Mouse (Mus musculus) lung, postnatal 4 days (tissue): ENCODE measurements around the gene Phyh.
A peak's percentile ranks its signal among the peaks of the same experiment; 100 is the strongest.

ENCODE experiments used
- DNase-seq, 2 experiments: peaks; one replicate each; pipeline ENCODE4 v3.0.0; 2021

Phyh gene

DNA sequence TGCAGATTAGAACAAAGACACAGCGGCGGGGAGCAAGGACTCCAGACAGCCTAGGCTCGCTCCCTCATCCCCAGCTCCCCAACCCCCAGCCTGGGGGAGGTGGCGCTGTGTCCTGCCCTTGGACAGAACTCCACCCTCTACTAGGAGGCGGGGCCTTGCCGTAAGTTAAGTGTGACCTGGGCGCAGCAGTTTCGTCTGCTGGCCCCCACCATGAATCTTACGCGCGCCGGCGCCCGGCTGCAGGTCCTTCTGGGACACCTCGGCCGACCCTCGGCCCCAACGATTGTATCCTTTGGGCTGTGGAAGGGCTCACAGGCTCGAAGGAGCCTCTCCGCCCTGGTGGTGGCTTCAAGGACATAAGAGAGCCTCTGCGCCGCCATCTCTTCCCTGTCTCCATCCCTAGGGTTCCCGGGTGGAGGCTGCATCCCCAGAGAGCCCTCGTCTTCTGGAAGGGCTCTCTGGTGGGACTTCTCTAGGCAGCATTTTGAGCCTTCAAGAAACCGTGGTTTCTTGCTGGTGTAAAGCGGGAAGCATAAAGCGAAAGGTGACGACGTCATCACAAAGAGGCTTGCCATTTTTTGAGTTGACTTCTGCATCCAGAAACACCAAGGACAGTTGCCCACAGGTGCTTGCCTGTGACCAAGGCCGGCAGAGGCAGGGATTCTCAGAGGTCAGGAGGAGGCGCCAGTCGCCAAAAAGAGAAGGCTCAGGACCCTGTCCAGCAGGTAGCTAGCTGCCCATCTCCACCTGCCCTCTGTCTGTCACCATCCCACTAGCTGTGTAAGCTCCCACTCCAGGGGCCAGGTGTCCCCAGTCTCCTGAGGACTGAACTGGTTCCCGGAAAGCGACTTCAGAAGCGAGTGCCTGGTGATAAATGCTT, at the start of gene Phyh:
Gene Phyh (plus strand): TSS at position 160 of the 880 bp plus-strand sequence.
- peak; percentile 90 to 91 for DNase-seq

DNA sequence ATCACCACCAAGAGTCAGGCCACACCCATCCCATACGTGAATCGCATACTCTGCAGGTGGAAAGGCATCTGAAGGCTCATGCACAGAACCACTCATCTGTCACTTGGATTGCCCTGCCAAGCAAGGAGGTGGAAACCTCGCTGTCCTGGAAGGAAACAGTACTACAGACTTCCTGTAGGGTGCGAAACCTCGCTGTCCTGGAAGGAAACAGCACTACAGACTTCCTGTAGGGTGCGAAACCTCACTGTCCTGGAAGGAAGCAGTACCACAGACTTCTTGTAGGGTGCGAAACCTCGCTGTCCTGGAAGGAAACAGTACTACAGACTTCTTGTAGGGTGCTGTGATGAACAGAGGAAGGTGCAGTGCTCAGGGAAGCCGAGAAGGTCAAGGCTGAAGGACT, 46.1 kb upstream of the Phyh start:
- no peak for DNase-seq

DNA sequence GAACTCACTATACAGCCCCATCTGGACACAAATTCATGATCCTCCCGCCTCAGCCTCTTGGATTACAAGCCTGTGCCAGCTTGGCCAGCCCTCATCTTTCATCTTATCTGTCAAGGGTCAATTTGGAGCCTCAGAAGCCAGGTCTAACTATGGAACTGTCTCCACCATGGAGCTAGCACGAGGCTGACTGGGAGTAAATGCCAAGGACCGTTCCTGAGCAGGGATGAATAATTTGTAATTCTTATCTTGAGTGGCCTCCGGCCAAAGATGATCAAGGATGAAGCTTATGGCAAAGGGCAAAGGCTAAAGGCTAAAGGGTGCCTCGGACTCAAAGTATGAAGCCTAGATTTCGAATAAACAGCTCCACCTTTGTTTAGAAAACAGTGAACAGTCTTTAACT, 45.5 kb upstream of the Phyh start:
- no peak for DNase-seq

GRCm38 (mm10) chr2:4875090-4875489, 43.7 kb upstream of the Phyh start:
- DNase-seq, result no peak

DNA sequence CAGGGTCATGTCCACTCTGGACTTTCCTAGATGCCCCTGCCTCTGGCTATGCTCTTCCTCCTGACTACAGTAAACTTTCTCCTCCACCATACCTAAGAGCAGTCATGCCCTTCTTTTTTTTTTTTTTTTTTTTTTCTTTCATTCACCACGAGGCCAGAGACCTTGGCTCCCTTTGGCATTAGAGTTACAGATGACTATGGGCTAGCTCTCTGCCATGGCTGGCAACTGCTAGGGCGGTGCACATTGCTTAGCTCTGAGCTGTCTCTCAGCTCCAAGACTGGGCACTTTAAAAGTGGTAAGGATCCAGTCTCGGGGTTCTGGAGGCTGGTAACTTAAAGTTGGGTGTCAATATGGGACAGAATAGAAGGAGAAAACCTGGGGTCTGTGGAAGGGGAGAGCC, 42.7 kb upstream of the Phyh start:
- DNase-seq, result no peak

GRCm38 (mm10) chr2:4880737-4881349, 38.0 kb upstream of the Phyh start:
- peak in 1 of 2 experiments; percentile 38 for DNase-seq

- DNase-seq, result peak; percentile 86 to 92
These were observed 37.2 kb upstream of the Phyh start, which contains the start of gene Sephs1 for GRCm38 (mm10) chr2:4881350-4882248. Sephs1 (plus strand) TSS chr2:4881564.

DNA sequence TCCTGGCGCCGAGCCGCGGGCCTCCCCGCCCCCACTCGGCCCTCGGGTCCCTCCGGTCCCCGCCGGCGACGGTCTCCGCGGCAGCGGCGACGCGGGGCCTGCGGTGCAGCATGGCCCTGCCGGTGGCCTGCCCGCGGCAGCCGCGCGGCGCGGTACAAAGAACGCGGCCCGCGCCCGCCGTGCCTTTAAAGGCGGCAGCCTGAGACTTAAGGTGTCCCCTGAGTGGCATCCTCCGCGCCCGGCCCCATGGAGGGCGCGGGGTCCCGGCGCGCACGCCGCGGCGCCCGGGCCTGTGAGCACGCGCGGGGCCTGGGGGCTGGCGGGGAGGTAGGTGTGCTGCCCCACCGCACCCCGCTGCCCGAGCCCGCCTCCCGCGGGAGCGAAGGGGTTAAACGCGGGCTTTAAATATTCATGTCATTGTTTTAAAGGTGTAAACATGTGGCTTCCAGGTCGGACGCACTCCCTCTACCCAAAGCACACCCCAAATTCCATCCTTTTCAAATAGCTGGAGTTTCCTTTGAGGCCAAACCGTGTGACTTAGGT, 36.5 kb upstream of the Phyh start:
- DNase-seq, result peak in 1 of 2 experiments; percentile 74

DNA sequence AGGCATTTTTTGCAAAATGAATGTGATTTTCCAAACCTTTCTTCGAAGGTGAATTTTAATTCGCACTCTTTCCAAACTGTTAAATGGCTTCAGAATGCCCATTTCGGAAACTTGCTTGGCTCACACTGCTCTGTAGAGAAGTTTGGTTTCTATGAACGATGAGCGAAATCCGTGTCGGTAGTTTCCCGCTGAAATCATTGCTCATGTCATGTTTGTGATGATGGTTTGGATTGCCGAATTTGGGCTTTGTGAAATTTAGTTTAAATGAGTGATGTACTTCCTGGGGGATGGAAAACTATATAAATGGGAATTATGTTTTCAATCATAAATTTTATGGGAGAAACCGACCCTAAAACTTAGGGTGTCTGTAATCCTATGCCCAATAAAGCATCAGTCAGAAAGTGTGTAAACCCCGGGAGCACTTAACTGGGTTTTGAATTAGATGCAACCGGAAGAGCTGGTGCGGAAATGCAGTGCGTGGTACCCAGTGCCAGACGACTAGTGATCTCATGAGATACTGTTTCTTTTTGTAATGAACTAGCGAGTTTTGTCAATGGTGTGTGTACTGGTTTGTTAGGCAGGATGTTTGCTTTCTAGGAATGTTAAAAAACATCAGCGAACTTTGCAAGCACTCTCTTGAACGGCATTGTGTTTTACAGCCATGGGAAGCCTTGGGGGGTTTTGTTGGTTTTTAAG, 35.7 kb upstream of the Phyh start:
- no peak for DNase-seq

DNA sequence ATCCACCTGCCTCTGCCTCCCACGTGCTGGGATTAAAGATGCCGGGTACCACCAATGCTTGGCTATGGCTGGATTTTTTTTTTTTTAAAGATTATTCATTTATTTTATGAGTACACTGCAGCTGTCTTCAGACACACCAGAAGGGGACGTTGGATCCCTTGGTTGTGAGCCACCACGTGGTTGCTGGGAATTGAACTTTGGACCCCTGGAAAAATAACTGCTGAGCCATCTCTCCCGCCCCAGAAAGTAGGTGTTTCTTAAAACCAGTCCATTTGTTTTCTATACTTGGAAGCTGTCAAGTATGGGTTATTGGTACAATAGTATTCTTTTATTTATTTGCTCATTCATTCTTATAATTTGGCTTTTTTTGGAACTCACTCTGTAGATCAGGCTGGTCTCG, 31.9 kb upstream of the Phyh start:
- no peak for DNase-seq

- DNase-seq, result no peak
These were observed 23.2 kb upstream of the Phyh start for GRCm38 (mm10) chr2:4895598-4895997.

GRCm38 (mm10) chr2:4896970-4897369, 21.8 kb upstream of the Phyh start:
- no peak for DNase-seq

- DNase-seq, result no peak
These were observed 18.2 kb upstream of the Phyh start for GRCm38 (mm10) chr2:4900624-4901023.

GRCm38 (mm10) chr2:4902346-4902745, 16.5 kb upstream of the Phyh start:
- no peak for DNase-seq

- no peak for DNase-seq
These were observed 11.7 kb upstream of the Phyh start for GRCm38 (mm10) chr2:4907120-4907519.

GRCm38 (mm10) chr2:4907916-4908315, 10.9 kb upstream of the Phyh start:
- no peak for DNase-seq

DNA sequence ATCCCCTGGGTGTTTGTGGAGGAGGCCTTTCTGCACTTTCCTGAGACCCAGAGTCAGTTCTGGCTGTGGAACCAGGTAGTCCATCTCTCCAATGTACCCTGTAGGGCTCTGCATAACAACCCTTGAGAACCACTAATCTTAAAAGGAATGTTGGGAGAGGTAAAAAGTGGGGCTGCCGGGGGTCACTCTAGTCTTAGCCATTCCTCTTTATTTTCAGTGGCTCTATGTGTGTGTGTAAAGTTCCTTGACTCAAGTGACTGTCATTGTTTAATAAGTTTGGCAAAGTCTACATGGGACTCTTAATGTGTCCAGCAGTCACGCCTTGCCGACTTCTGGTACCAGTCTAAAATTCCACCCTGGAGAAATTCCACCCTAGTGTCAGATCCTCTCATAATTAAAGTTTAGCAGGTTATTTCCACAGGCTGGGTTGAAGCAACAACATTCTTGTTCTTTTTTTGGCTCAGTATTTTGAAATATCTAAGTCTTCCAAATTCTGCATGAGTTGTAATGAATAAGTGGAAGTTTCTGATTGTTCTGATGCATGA, 10.0 kb upstream of the Phyh start:
- peak in 1 of 2 experiments; percentile 36 for DNase-seq

DNA sequence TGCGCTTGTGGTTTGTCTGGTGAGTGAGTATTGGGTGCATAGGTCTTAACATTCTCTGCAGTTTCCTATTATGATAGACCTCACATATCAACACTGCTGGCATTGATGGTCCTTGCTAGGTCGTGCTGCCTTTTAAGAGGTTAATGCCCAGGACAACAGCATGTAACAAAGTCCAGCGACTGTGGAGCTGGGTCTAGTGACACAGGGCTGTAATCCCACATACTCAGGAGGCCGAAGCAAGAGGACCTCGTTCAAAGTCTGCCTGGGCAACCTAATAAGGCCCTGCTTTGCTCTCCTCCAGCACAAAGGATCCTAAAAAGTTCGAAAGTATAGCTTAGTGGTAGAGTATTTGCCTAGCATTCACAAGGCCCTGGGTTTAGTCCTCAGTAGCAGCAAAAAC, 8.9 kb upstream of the Phyh start:
- DNase-seq, result no peak

DNA sequence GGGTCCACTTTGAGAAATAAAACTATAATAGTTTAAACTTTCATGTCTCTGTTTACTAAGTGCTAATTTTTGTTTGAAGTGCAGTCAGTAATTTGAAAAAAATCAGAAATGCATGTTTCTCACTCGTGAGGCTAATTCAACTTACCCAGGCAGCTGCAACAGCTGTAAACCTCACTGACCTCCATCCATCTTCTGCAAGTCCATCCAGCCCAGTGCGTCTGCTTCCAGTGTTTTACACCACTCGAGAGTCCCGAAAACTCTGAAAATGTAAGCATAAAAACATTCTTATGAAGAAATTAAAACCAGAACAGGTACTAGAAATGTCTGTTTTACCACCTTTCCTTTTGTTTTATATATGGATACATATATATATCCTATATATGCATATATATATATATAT, 8.3 kb upstream of the Phyh start:
- DNase-seq, result no peak

DNA sequence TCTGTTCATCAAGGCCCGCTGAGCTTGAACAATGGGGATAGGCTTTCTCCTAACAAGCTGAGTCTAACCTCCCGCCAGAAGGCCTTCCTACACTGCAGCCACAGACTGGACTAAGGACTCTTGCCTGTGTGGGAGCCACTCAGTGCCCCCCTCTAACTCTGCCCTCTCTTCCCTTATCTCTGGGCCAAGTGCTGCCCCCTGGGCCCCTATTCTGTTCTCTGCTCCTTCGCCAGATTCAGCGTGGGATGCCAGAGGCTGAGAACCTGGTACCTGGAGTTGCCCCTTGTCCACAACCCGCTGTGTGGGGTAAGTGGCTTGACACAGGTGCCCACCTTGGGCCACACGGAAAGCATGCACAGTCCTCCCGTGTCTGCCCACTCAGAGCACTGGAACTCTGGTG, 4.9 kb upstream of the Phyh start:
- DNase-seq, result no peak

DNA sequence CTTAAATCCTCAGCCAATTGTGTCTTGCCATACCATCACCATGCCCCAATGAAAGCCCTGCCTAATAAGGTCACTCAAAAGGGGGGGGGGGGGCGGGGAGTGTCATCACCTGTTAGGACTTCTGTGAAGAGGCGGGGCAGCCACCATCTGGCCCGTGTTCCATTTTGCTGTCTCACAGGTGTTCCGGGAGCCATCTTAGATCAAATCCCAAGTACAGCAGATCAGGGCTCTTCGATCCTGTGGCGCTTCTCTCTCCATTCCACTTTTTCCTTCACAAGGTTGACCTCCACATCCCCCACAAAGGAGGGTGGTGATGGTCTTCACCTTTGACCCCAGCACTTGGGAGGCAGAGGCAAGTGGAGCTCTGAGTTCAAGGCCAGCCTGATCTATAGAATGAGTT, 2.8 kb upstream of the Phyh start:
- no peak for DNase-seq
